Mouse (Mus musculus) limb, embryonic 13.5 days (tissue): ENCODE measurements around the gene Tex22. TPM values are rescaled to one million over a fixed set of nuclear protein-coding genes. Genes with fewer than 3 reads are reported as not detected.

Experiments
- ATAC-seq: fragments of 200-750 bp; cut with Nextera tagmentation; 2 replicates; pipeline ENCODE4 v1.8.0; 2017; ENCODE audit warnings: low read depth, moderate number of reproducible peaks, moderate TSS enrichment; ENCODE audit not compliant: low FRiP score
- H3K27ac ChIP-seq: fragments of 300-500 bp; sonication (generic); 2 replicates; pipeline ENCODE4 v1.5.1; 2015; ENCODE audit warnings: inconsistent platforms, mild to moderate bottlenecking, moderate library complexity
- H3K27me3 ChIP-seq: fragments of 300-500 bp; sonication (generic); 2 replicates; pipeline ENCODE4 v1.6.1; 2015; ENCODE audit warnings: mild to moderate bottlenecking, inconsistent platforms
- H3K36me3 ChIP-seq: fragments of 300-500 bp; sonication (generic); 2 replicates; pipeline ENCODE4 v1.6.1; 2015; ENCODE audit warnings: inconsistent platforms, mild to moderate bottlenecking, moderate library complexity
- H3K4me1 ChIP-seq: fragments of 300-500 bp; sonication (generic); 2 replicates; pipeline ENCODE4 v1.6.1; 2015; ENCODE audit warnings: inconsistent platforms
- H3K4me2 ChIP-seq: fragments of 300-500 bp; sonication (generic); replicated peaks from 2 replicates; pipeline ENCODE4 v1.6.1; 2015; ENCODE audit warnings: inconsistent platforms, mild to moderate bottlenecking, moderate library complexity
- H3K4me3 ChIP-seq: fragments of 300-500 bp; sonication (generic); 2 replicates; pipeline ENCODE4 v1.5.1; 2015; ENCODE audit warnings: moderate library complexity, mild to moderate bottlenecking, inconsistent platforms
- H3K9ac ChIP-seq: fragments of 300-500 bp; sonication (generic); 2 replicates; pipeline ENCODE4 v1.6.1; 2015; ENCODE audit warnings: mild to moderate bottlenecking, inconsistent platforms
- H3K9me3 ChIP-seq: fragments of 300-500 bp; sonication (generic); 2 replicates; pipeline ENCODE4 v1.6.1; 2016; ENCODE audit warnings: inconsistent platforms
- WGBS: fragments of 180-500 bp; shearing (Covaris S2); methylation state at CpG from one replicate; pipeline ENCODE4 v1.1.7; 2015; 5-methylcytosine and 5-hydroxymethylcytosine counted together
- polyA plus RNA-seq: library from polyadenylated mRNA; unstranded; fragments of >200 nt; fragmentation: Nextera tagmentation; extraction: Ambion mirVana; gene quantifications from 2 replicates; pipeline ENCODE4 v1.2.1, GENCODE M21; 2015

Gene Tex22
- 0.14 TPM in 1 of 2 replicates, not detected in the other for polyA plus RNA-seq

GRCm38 (mm10) chr12:113074329-113075062 lies at the start of gene Tex22:
Gene Tex22 (plus strand): TSS chr12:113074502.
- Histone ChIP-seq H3K36me3 (peaks cover 24% of the 10 kb centered on the region), H3K4me2 (peak within 1 kb of the TSS; percentile 98), H3K9me3 (no peaks in the 10 kb centered on the region), H3K27me3 (no peaks in the 10 kb centered on the region), H3K4me3 (peak within 1 kb of the TSS; percentile 57), H3K27ac (peak within 1 kb of the TSS; percentile 82; the same call in 1 of the 2 replicates), H3K9ac (peak within 1 kb of the TSS; percentile 75), H3K4me1 (peaks cover 22% of the 10 kb centered on the region)
- ATAC-seq = peak; percentile 91
- WGBS = 6% methylated on average over 32 of the region's 32 CpGs

- no peak for ATAC-seq
- WGBS = 96% methylated on average over 1 of the region's 1 CpGs
- Histone ChIP-seq H3K4me1 (peaks cover 10% of the 10 kb centered on the region), H3K27ac (no peak overlapping the region), H3K27me3 (no peaks in the 10 kb centered on the region), H3K36me3 (peaks cover 39% of the 10 kb centered on the region), H3K9me3 (no peaks in the 10 kb centered on the region), H3K4me3 (no peak overlapping the region), H3K4me2 (no peak overlapping the region), H3K9ac (no peak overlapping the region)
These were observed 47.7 kb upstream of the Tex22 start for GRCm38 (mm10) chr12:113026557-113026956.

- H3K27ac ChIP-seq = no peak overlapping the region
- WGBS = 94% methylated on average over 2 of the region's 2 CpGs
- ATAC-seq = no peak
These were observed 46.8 kb upstream of the Tex22 start for GRCm38 (mm10) chr12:113027495-113027894.

GRCm38 (mm10) chr12:113028067-113028466 lies 46.2 kb upstream of the Tex22 start:
- Histone ChIP-seq H3K4me2 (no peak overlapping the region), H3K4me1 (peaks cover 16% of the 10 kb centered on the region), H3K36me3 (peaks cover 39% of the 10 kb centered on the region), H3K9me3 (no peaks in the 10 kb centered on the region), H3K27me3 (no peaks in the 10 kb centered on the region), H3K27ac (no peak overlapping the region), H3K4me3 (no peak overlapping the region), H3K9ac (no peak overlapping the region)
- WGBS = 74% methylated on average over 5 of the region's 5 CpGs
- peak; percentile 72 for ATAC-seq

More at GRCm38 (mm10) chr12:113027495-113027894, 46.8 kb upstream of the Tex22 start:
- Histone ChIP-seq H3K4me2 (no peak overlapping the region), H3K9me3 (no peaks in the 10 kb centered on the region), H3K4me1 (peaks cover 12% of the 10 kb centered on the region), H3K9ac (no peak overlapping the region), H3K36me3 (peaks cover 39% of the 10 kb centered on the region), H3K27me3 (no peaks in the 10 kb centered on the region), H3K4me3 (no peak overlapping the region)

- Histone ChIP-seq H3K4me3 (no peak overlapping the region), H3K4me2 (no peak overlapping the region), H3K4me1 (peaks cover 16% of the 10 kb centered on the region), H3K9ac (0 out of 2 replicates have a peak overlapping the region, but pooled peaks have one; percentile 13), H3K27me3 (no peaks in the 10 kb centered on the region), H3K36me3 (peaks cover 32% of the 10 kb centered on the region), H3K27ac (peak overlapping the region; percentile 28), H3K9me3 (no peaks in the 10 kb centered on the region)
- peak; percentile 38; the same call in 1 of the 2 replicates for ATAC-seq
- WGBS = 65% methylated on average over 9 of the region's 9 CpGs
These were observed 45.4 kb upstream of the Tex22 start for GRCm38 (mm10) chr12:113028898-113029297.

GRCm38 (mm10) chr12:113030046-113030445 lies 44.3 kb upstream of the Tex22 start:
- Histone ChIP-seq H3K4me3 (no peak overlapping the region), H3K9me3 (no peaks in the 10 kb centered on the region), H3K27me3 (no peaks in the 10 kb centered on the region), H3K36me3 (peaks cover 30% of the 10 kb centered on the region), H3K4me1 (peaks cover 16% of the 10 kb centered on the region), H3K4me2 (no peak overlapping the region), H3K9ac (no peak overlapping the region), H3K27ac (peak overlapping the region; percentile 8; the same call in 1 of the 2 replicates)
- WGBS = 51% methylated on average over 4 of the region's 4 CpGs
- ATAC-seq = no peak

- 84% methylated on average over 9 of the region's 9 CpGs for WGBS
- Histone ChIP-seq H3K36me3 (peaks cover 20% of the 10 kb centered on the region), H3K9me3 (no peaks in the 10 kb centered on the region), H3K4me1 (peaks cover 16% of the 10 kb centered on the region), H3K4me3 (no peak overlapping the region), H3K9ac (no peak overlapping the region), H3K27ac (no peak overlapping the region), H3K27me3 (no peaks in the 10 kb centered on the region), H3K4me2 (no peak overlapping the region)
- no peak for ATAC-seq
These were observed 43.3 kb upstream of the Tex22 start for GRCm38 (mm10) chr12:113030993-113031392.

- 86% methylated on average over 6 of the region's 6 CpGs for WGBS
- peaks cover 16% of the 10 kb centered on the region for H3K4me1 ChIP-seq
- H3K27me3 ChIP-seq = no peaks in the 10 kb centered on the region
- no peak overlapping the region for H3K4me2 ChIP-seq
- no peaks in the 10 kb centered on the region for H3K9me3 ChIP-seq
- no peak overlapping the region for H3K27ac ChIP-seq
- ATAC-seq = no peak
- no peak overlapping the region for H3K9ac ChIP-seq
- H3K36me3 ChIP-seq = peaks cover 18% of the 10 kb centered on the region
- H3K4me3 ChIP-seq = no peak overlapping the region
These were observed 42.9 kb upstream of the Tex22 start for GRCm38 (mm10) chr12:113031441-113031840.

- H3K4me1 ChIP-seq = peaks cover 16% of the 10 kb centered on the region
- ATAC-seq = no peak
- no peak overlapping the region for H3K9ac ChIP-seq
- no peaks in the 10 kb centered on the region for H3K27me3 ChIP-seq
- H3K9me3 ChIP-seq = no peaks in the 10 kb centered on the region
- 79% methylated on average over 11 of the region's 11 CpGs for WGBS
- H3K4me2 ChIP-seq = no peak overlapping the region
- H3K36me3 ChIP-seq = peaks cover 7% of the 10 kb centered on the region
- no peak overlapping the region for H3K27ac ChIP-seq
- no peak overlapping the region for H3K4me3 ChIP-seq
These were observed 41.7 kb upstream of the Tex22 start for GRCm38 (mm10) chr12:113032296-113033250.

- no peaks in the 10 kb centered on the region for H3K9me3 ChIP-seq
- H3K27me3 ChIP-seq = no peaks in the 10 kb centered on the region
- H3K4me2 ChIP-seq = no peak overlapping the region
- no peak overlapping the region for H3K27ac ChIP-seq
- H3K4me1 ChIP-seq = peaks cover 9% of the 10 kb centered on the region
- no peak for ATAC-seq
- H3K36me3 ChIP-seq = 0 out of 2 replicates have a peak, but pooled peaks cover 5% of the 10 kb centered on the region
- WGBS = 95% methylated on average over 2 of the region's 2 CpGs
- no peak overlapping the region for H3K9ac ChIP-seq
- H3K4me3 ChIP-seq = no peak overlapping the region
These were observed 39.2 kb upstream of the Tex22 start for GRCm38 (mm10) chr12:113035093-113035492.

GRCm38 (mm10) chr12:113036996-113037395 lies 37.3 kb upstream of the Tex22 start:
- H3K4me3 ChIP-seq = no peak overlapping the region
- 0 out of 2 replicates have a peak, but pooled peaks cover 5% of the 10 kb centered on the region for H3K36me3 ChIP-seq
- no peaks in the 10 kb centered on the region for H3K27me3 ChIP-seq
- no peak overlapping the region for H3K4me2 ChIP-seq
- no peaks in the 10 kb centered on the region for H3K9me3 ChIP-seq
- peaks cover 9% of the 10 kb centered on the region for H3K4me1 ChIP-seq
- H3K27ac ChIP-seq = no peak overlapping the region
- no peak for ATAC-seq
- H3K9ac ChIP-seq = no peak overlapping the region
- WGBS = 84% methylated on average over 4 of the region's 4 CpGs

GRCm38 (mm10) chr12:113038414-113038813 lies 35.9 kb upstream of the Tex22 start:
- no peak overlapping the region for H3K9ac ChIP-seq
- no peak for ATAC-seq
- no peak overlapping the region for H3K4me3 ChIP-seq
- no peaks in the 10 kb centered on the region for H3K9me3 ChIP-seq
- H3K27me3 ChIP-seq = no peaks in the 10 kb centered on the region
- 84% methylated on average over 4 of the region's 4 CpGs for WGBS
- H3K36me3 ChIP-seq = 0 out of 2 replicates have a peak, but pooled peaks cover 5% of the 10 kb centered on the region
- H3K27ac ChIP-seq = no peak overlapping the region
- no peak overlapping the region for H3K4me2 ChIP-seq
- H3K4me1 ChIP-seq = 0 out of 2 replicates have a peak, but pooled peaks cover 4% of the 10 kb centered on the region
